Mouse (Mus musculus): ENCODE results near the gene Olfr521.

Gene Olfr521

DNA sequence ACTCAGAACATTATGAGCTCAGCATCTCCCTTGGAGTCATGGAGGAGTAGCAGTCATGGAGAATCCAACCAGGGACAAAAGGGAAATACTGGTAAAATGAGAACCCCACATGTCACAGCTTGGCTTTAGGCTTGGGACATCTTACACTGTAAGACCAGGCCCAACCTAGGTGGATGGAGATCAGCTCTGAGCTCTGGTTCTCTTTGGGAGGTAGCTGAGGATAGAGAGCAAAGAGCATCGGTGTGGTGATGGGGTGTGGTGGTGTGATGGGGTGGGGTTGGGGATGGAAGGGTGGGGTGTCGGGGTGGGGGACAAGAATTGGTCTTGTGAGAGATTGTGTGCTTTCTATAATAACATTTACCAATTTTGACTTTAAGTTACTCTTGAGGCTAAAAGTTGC, 47.5 kb downstream of the Olfr521 start:
- no peak for DNase-seq

DNA sequence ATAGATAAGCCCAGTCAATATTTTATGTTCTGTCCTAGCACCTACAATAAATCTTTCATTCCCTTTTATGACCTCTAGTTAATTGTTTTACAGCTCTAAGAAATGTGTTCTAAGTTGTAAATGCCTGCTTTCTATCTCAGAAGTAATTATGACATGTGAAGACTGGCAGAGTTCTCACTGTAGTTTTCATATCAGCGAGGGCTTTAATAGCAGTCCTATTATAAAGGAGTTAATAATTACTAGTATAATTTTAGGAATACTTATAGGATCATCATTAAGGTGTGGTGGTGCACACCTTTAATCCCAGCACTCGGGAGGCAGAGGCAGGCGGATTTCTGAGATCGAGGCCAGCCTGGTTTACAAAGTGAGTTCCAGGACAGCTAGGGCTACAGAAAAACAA, 48.4 kb downstream of the Olfr521 start:
- DNase-seq, result no peak

DNA sequence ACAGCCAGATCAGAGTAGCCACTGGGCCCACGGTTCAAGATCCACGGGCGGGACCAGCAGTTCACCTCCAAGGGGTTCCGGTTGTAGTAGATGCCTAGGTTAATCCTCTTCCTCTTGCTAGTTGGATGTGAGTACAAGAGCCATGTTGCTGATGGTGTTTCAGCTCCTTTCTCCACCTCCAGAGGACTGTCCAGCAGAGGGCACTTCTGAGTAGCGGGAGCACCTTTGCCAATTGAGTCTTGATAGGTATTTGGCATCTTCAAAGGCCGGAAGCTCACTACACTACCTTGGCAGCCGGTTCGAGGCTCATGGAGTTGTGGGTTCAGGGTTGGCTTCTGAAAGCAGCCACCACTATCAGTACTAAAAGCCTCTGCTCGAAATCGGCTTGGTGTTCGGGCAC, 50.1 kb downstream of the Olfr521 start:
- peak; percentile 84 for DNase-seq

DNA sequence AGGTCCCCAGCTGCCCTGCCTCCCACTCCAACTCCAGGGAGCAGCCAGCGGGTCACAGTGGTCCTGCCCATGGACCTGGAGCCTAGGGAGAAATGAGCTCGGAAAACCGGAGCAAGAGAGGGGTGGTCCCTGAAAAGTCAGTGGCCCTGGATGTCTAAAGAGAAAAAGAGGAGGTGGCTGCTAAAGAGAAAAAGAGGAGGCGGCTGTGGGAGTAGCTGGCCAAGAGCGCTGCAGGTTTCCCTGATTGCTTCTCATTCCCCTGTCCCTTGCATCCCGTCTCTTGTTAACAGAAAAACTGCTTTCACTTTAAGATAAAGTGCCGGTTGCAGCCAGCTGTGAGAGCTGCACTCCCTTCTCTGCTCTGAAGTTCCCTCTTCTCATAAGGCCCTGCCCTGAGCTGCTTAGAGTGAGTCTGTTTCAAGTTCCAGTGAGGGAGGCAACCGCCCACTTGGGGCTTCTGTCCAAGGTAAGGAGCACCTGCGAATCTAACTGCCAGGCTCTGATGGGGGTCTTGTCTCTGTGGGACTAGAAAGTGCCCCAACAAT, 54.9 kb downstream of the Olfr521 start:
- DNase-seq, result peak; percentile 70
